Mouse (Mus musculus): ENCODE results near the gene Mdk. TPM values are rescaled to one million over a fixed set of nuclear protein-coding genes. Genes with fewer than 3 reads are reported as not detected.
A peak's percentile ranks its signal among the peaks of the same experiment; 100 is the strongest.

The Mdk gene
- total RNA-seq, 2 experiments from 2014 or later: 44.3 to 49.4 TPM

- no peak for DNase-seq (ENCODE audit: low spot score in 2 of 2)
These were observed 1.9 kb upstream of the Mdk start for GRCm38 (mm10) chr2:91934016-91934415.

DNA sequence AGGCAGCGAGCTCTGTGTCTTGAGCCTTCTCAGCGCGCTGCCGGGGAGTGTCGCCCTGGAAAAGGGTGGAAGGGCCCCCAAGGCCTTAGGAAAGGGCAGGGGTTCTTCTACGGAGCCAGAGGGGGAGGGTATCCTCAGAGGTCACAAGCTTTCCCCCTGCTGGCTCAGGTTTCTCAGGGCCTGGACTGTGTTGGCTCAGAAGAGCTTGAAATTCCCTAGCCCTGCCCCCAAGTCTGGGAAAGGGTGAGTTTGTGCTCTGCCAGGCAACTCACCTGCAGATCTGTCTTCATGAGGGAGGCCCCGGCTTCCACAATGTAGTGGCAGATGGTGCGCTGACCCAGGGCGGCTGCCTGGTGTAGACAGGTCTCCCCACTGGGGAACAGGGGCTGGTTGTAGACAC, 1.4 kb upstream of the Mdk start:
- DNase-seq (ENCODE audit: low spot score in 2 of 2): no peak

GRCm38 (mm10) chr2:91932737-91933350, 747 bp upstream of the Mdk start:
- DNase-seq (ENCODE audit: low spot score in 2 of 2): no peak

DNA sequence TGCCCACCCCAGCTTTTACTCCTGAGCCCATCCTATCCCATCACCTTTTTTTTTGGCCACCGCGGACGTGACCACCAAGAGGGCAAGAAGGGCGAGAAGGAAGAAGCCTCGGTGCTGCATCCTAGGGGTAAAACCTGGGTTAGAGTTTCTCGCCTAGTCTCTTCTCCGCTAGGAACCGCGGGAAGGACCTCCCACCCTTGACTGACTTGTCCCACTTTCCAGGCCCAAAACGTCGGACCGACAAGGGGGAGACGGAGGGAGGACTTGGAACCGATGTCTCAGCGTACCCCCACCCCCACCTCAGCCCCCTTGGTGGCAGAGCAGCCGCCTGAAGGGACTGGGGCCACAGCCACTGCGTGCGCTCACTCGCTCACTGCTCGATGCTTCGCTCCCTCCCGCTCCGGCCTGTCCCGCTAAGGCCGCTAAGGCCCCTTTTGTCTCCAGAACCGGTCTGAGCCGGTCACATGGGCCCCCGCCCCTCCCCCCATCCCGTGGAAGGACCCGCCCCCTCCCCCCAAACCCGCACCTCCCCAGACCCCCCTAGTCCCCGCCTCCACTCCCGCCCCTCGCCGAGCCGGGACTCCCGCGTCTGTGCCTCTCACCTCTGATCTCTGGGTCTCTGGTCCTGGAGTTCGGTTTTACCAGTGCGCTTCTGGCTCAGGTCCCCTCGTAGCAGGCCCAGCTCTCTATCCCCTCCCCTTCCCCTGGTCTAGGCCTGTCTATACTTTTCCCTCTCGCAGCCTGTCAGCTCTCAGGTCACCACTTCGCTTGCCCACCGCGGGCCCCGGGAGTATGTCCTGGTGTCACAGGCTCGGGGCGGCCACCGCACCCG, 553 bp downstream of the Mdk start:
- peak; percentile 55 to 57 for DNase-seq (ENCODE audit: low spot score in 2 of 2)

- peak in 1 of 2 experiments; percentile 21 for DNase-seq (ENCODE audit: low spot score in 2 of 2)
These were observed 1.3 kb downstream of the Mdk start for GRCm38 (mm10) chr2:91930761-91931291.

GRCm38 (mm10) chr2:91929936-91930335, 2.2 kb downstream of the Mdk start:
- peak; percentile 64 to 67 for DNase-seq (ENCODE audit: low spot score in 2 of 2)

DNA sequence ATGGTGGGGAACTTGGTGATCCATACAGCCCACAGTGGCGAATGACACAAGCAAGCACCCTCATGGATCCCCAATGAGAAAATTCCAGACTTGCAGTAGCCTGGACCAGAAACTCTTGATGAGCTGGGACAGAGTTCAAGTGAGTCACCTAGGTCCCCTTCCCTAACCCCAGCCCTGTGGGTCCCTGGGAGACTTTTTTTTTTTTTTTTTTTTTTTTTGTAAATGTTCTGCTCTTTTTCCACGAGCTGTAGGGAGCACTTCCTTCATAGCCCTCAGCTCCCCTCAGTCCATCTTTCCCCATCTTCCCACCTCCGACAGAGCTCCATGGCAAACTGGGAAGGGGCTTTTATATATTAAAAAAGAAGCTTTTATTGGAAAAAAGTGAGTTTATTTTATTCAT, 2.6 kb downstream of the Mdk start:
- no peak for DNase-seq (ENCODE audit: low spot score in 2 of 2)

GRCm38 (mm10) chr2:91928534-91929350, 3.4 kb downstream of the Mdk start:
- no peak for DNase-seq (ENCODE audit: low spot score in 2 of 2)

- peak; percentile 84 for DNase-seq (ENCODE audit: low spot score in 2 of 2)
These were observed 4.1 kb downstream of the Mdk start for GRCm38 (mm10) chr2:91927826-91928533.

- no peak for DNase-seq (ENCODE audit: low spot score in 2 of 2)
These were observed 5.1 kb downstream of the Mdk start, which contains the start of gene Chrm4 for GRCm38 (mm10) chr2:91926949-91927348. Gene Chrm4 (plus strand): TSS chr2:91927249.

DNA sequence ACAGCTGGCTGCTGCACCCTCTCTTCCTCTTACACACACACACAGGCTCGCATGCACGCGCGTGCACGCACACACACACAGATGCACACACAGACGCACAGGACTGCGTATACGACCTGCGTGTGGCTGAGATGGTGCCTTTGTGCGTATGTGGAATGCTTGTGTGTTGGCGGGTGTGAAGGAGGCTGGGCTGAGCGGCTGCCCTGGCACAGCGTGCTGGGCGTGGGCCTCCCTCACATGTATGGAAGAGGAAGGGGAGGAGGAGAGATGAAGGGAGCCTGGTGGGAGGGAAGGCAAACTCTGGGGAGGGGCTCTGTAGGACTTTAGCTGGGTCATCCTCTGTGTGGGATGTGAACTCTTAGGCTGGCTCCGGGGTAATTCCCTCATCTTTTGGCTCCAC, 6.7 kb downstream of the Mdk start:
- DNase-seq (ENCODE audit: low spot score in 2 of 2): no peak

DNA sequence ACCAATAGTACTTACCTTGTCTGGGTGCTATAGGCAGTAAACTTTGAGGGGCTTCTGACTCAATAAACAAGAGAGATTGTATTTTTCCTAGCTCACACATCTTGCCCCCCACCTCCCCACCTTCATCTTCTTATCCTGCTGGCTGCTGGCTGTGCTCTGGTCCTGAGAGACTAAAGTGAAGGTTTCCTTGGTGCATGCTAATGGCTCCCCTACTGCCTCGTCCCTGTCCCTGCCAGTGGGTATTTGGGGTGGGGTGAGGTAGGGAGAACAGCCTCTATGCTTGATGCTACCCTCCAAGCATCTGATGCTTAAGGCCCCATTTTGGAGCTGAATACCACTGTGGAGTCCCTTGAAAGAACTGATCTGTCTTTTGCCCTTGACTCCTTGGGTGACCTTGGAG, 7.4 kb downstream of the Mdk start:
- DNase-seq (ENCODE audit: low spot score in 2 of 2): no peak

DNA sequence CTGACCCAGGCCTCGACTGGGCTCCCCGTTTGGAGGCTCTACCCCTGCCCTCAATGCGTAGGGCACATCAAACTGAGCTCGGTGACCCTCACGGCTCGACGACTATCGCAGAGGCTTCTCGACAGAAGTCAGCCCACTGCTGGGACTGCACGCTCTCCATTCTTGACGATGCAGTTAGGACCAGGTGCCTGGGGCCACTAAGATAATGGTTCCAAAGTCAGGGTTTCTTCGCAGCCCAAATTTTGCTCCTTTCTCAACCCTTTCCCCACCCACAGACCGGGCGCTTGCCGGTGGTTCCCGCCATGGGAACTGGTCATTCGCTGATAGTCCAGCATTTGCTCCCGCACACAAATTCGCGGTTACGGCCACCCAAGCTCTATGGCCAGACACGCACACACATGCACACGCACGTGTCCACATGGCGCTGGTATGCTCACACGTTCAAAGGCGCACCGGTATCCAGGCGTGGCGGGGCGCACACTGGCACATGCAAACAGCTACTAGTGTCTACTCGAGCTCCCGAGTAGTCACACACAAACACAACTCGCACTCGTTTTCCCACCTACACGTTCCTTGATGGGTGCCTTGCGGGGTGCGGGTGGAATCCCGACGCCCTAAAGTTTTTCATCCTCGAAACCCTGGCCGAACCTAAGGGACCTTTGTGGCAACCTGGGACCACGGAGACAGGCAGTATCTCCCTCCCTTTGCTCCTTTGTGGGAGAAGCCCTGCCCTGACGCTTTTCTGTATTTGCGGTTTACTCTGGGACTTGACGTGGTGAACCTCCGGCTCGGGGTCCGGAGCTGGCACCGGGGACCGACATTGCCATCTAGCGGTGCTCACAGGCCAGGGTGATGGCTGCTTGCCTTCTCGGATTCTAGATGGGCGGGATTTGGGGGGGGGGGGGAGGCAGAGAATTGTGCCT, 8.4 kb downstream of the Mdk start:
- DNase-seq (ENCODE audit: low spot score in 2 of 2): peak; percentile 77 to 86

DNA sequence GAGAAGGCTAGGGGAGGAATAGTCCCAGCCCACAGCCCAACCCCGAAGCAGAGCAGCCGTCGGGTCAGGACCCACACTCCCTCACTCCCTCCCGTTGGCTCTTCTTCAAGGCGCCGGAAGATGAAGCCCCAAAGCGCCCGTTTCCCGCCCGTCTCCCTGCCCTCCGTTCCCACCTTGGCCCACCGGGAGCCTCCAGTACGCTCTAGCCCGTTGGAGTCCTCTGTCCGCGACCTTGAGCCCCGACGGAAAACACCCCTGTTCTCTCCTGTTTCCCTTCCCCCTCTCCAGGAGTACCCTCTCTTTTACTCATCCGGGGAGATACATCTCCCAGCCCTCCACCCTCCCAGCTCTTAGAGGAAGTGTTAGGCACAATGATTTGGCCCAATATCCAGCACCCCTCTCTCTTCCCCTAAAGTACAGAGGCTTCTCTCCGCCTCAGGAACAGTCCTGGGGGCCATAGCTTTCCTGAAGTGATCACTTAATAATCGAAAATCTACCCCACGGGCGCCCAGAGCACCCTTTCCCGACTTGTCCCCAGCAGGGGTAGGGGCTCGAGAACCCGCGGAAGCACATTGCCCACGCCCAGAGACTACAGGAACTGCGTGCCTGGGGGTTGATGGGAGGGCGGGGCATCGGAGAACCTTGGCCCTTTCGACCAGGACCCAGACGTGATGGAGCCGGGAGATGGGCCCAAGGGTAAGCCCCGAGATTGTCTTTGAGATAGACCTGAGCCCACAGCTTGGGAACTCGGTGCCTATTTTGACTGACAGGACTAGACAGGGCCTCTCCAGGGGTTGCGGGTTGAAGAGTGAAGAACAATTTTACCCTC, 9.3 kb downstream of the Mdk start:
- DNase-seq (ENCODE audit: low spot score in 2 of 2): peak; percentile 22 to 44

GRCm38 (mm10) chr2:91921790-91922570, 10.1 kb downstream of the Mdk start:
- peak; percentile 79 to 85 for DNase-seq (ENCODE audit: low spot score in 2 of 2)

- DNase-seq (ENCODE audit: low spot score in 2 of 2): peak; percentile 57 to 61
These were observed 10.8 kb downstream of the Mdk start for GRCm38 (mm10) chr2:91921181-91921789.

GRCm38 (mm10) chr2:91920130-91920529, 12.0 kb downstream of the Mdk start:
- DNase-seq (ENCODE audit: low spot score in 2 of 2): no peak

GRCm38 (mm10) chr2:91917096-91917495, 15.0 kb downstream of the Mdk start:
- DNase-seq (ENCODE audit: low spot score in 2 of 2): no peak

Measured in layer of hippocampus, postnatal 10 days (tissue).